Mouse (Mus musculus): ENCODE measurements at regions not wholly inside any gene's neighbourhood (a gene's known extent, or its start where the extent isn't known, plus 50 kb on each side); places are given as distances from the start of the nearest gene placed in this dataset.

DNA sequence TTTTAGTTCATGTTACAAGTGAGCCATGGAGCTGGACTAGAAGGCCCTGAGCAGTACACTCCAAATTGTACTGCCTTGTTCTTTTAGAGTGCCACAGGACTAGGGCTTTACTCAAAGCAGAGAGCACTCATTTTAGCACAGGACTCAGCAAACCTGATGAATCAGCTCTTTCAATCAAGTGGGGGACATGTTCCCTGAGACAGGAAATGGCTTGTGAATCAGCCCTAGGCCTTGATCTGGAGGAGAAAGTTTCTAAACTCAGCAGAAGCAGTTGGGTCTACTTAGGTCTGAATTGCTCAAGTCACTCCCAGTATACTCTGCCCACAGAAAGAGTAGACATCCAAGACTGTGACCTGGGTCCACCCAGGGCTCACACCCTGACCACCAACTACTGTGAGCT is 341.1 kb downstream of the Adra2a start:
- Histone ChIP-seq H3K27me3 (ENCODE audit: control insufficient read depth, insufficient read depth, low read length) (no peaks in the 10 kb centered on the region), H3K9me3 (ENCODE audit: control insufficient read depth, low read length) (no peaks in the 10 kb centered on the region), H3K4me2 (replicated peaks) (no peak overlapping the region), H3K4me1 (replicated peaks; ENCODE audit: control insufficient read depth, insufficient read depth, low read length) (no peaks in the 10 kb centered on the region), H3K27ac (no peak overlapping the region), H3K36me3 (replicated peaks; ENCODE audit: control insufficient read depth, insufficient read depth) (no peaks in the 10 kb centered on the region), H3K4me3 (replicated peaks; ENCODE audit: low read length) (no peak overlapping the region), H3K9ac (no peak overlapping the region)
- ATAC-seq (ENCODE audit: low FRiP score) (no peak), DNase-seq (ENCODE audit: low spot score) (no peak)

DNA sequence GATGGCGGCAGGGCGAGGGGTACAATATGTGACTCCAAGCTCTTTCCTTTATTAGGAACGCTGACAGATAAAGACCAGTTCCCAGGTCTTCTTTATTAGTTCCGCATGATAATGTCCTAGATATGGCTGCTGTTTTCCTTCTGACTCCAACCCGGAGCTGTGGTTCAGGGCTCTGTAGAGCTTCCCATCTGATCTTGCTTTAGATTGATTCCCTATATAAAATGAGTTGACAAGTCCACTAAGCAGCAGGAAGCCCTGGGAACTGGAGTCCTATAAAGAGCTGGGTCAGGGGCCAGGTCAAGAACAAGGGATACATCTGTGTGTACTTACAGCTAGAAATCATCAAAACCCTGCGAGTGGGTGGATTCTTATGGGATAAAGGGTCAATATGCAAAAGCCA is 347.5 kb downstream of the Adra2a start:
- ATAC-seq (ENCODE audit: low FRiP score) (no peak), DNase-seq (ENCODE audit: low spot score) (no peak)
- 59% methylated on average over 6 of the region's 6 CpGs for WGBS
- Histone ChIP-seq H3K27ac (no peak overlapping the region), H3K36me3 (replicated peaks; ENCODE audit: control insufficient read depth, insufficient read depth) (no peaks in the 10 kb centered on the region), H3K9me3 (ENCODE audit: control insufficient read depth, low read length) (no peaks in the 10 kb centered on the region), H3K4me3 (replicated peaks; ENCODE audit: low read length) (no peak overlapping the region), H3K4me2 (replicated peaks) (no peak overlapping the region), H3K27me3 (ENCODE audit: control insufficient read depth, insufficient read depth, low read length) (no peaks in the 10 kb centered on the region), H3K9ac (no peak overlapping the region), H3K4me1 (replicated peaks; ENCODE audit: control insufficient read depth, insufficient read depth, low read length) (no peaks in the 10 kb centered on the region)

DNA sequence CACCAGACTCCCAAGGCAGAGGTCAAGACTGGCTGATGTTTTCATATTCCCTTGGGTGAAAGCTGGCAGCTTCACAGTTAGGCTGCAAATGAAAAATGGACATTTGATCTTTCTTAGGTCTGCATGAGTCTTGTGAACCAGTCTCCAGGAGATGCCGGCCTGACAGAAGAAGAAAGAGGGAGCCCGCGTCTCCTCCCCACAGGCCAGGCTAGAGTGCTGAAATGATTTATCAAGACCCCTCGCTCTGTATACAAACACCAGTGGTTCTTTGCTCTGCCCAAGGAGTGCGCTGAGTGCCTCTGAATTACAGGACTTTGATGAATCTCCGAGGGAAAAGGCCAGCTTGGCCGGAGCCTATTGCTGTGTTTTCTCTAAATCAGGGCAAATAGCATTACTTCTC is 355.7 kb downstream of the Adra2a start:
- Histone ChIP-seq H3K9me3 (ENCODE audit: control insufficient read depth, low read length) (no peaks in the 10 kb centered on the region), H3K4me3 (replicated peaks; ENCODE audit: low read length) (no peak overlapping the region), H3K4me2 (replicated peaks) (no peak overlapping the region), H3K36me3 (replicated peaks; ENCODE audit: control insufficient read depth, insufficient read depth) (no peaks in the 10 kb centered on the region), H3K9ac (no peak overlapping the region), H3K4me1 (replicated peaks; ENCODE audit: control insufficient read depth, insufficient read depth, low read length) (no peaks in the 10 kb centered on the region), H3K27ac (no peak overlapping the region), H3K27me3 (ENCODE audit: control insufficient read depth, insufficient read depth, low read length) (no peaks in the 10 kb centered on the region)
- no peak for ATAC-seq (ENCODE audit: low FRiP score)
- WGBS, result 65% methylated on average over 7 of the region's 7 CpGs
- no peak for DNase-seq (ENCODE audit: low spot score)

DNA sequence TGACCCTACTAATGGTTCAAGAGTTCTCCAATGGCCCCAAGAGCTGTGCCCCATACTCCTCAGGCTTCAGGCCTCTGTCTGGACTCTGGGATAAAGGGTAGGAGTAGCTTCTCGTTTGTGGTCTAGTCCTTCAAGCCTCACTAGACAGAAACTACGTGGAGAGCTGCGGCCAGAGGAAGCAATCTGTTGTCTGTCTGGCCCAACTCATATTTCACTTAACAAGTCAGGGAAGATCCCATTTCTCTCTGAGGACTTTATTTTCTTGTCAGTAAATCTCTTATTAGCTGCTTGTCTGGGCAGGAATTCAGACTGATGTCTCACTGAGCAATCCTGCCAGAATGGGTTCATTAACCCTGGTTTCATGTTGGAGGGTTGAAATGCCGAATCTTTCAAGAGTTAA is 364.0 kb downstream of the Adra2a start:
- no peak for ATAC-seq (ENCODE audit: low FRiP score)

DNA sequence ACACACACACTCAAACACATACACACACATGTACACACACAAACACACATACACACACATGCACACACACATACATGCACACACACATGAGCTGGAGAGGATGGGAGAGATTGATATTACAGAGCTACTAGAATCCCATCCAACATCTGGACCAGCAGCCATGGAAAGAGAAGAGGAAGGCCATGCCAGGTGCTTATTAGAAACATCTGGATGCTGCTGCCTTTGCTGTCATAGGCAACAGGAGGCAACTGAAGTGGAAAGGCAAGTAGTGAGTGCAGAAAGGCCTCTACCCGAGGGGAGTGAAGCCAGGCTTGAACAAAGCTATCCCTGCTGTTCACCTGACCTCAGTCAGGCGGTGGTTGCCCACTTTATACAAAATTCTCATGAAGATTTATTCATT is 385.1 kb downstream of the Adra2a start:
- no peaks in the 10 kb centered on the region for H3K36me3 ChIP-seq (replicated peaks; ENCODE audit: control insufficient read depth, insufficient read depth)

More for the DNA sequence above, 364.0 kb downstream of the Adra2a start:
- H3K4me3 ChIP-seq (replicated peaks; ENCODE audit: low read length), result no peak overlapping the region
- H3K36me3 ChIP-seq (replicated peaks; ENCODE audit: control insufficient read depth, insufficient read depth), result no peaks in the 10 kb centered on the region
- H3K27me3 ChIP-seq (ENCODE audit: control insufficient read depth, insufficient read depth, low read length), result no peaks in the 10 kb centered on the region
- H3K4me2 ChIP-seq (replicated peaks), result no peak overlapping the region
- 86% methylated on average over 4 of the region's 4 CpGs for WGBS
- H3K9me3 ChIP-seq (ENCODE audit: control insufficient read depth, low read length), result no peaks in the 10 kb centered on the region
- no peaks in the 10 kb centered on the region for H3K4me1 ChIP-seq (replicated peaks; ENCODE audit: control insufficient read depth, insufficient read depth, low read length)
- H3K9ac ChIP-seq, result no peak overlapping the region
- no peak overlapping the region for H3K27ac ChIP-seq
- DNase-seq (ENCODE audit: low spot score), result no peak

DNA sequence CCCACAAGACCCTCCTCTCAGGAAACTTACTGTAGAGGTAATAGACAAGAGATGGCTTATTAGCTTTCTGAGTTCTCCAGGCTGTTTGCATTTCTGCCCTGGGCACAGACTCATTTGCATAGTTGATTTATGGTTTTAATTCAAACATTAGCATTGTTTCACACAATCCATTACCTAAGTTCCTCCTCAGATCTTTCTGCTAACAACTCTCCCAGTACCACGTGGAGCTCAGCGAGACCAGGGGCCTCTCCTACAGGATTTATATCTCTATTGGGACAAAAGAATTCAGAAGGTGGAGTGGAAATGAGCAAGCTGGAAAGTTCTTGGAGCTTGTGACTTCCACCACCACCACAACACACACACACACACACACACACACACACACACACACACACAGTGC is 396.8 kb downstream of the Adra2a start:
- WGBS, result 54% methylated on average over 2 of the region's 2 CpGs
- no peak for DNase-seq (ENCODE audit: low spot score)
- Histone ChIP-seq H3K9ac (no peak overlapping the region), H3K27ac (no peak overlapping the region), H3K9me3 (ENCODE audit: control insufficient read depth, low read length) (no peaks in the 10 kb centered on the region), H3K27me3 (ENCODE audit: control insufficient read depth, insufficient read depth, low read length) (no peaks in the 10 kb centered on the region), H3K4me3 (replicated peaks; ENCODE audit: low read length) (no peak overlapping the region), H3K4me2 (replicated peaks) (no peak overlapping the region), H3K4me1 (replicated peaks; ENCODE audit: control insufficient read depth, insufficient read depth, low read length) (peaks cover 5% of the 10 kb centered on the region), H3K36me3 (replicated peaks; ENCODE audit: control insufficient read depth, insufficient read depth) (no peaks in the 10 kb centered on the region)
- ATAC-seq (ENCODE audit: low FRiP score), result no peak

More for the DNA sequence above, 385.1 kb downstream of the Adra2a start:
- H3K4me3 ChIP-seq (replicated peaks; ENCODE audit: low read length), result no peak overlapping the region
- H3K4me2 ChIP-seq (replicated peaks), result no peak overlapping the region
- H3K9me3 ChIP-seq (ENCODE audit: control insufficient read depth, low read length), result peaks cover 11% of the 10 kb centered on the region; the same call in 1 of the 2 replicates
- no peak for DNase-seq (ENCODE audit: low spot score)
- no peak overlapping the region for H3K9ac ChIP-seq
- ATAC-seq (ENCODE audit: low FRiP score), result no peak
- 54% methylated on average over 2 of the region's 2 CpGs for WGBS
- H3K4me1 ChIP-seq (replicated peaks; ENCODE audit: control insufficient read depth, insufficient read depth, low read length), result no peaks in the 10 kb centered on the region
- H3K27me3 ChIP-seq (ENCODE audit: control insufficient read depth, insufficient read depth, low read length), result no peaks in the 10 kb centered on the region
- no peak overlapping the region for H3K27ac ChIP-seq

DNA sequence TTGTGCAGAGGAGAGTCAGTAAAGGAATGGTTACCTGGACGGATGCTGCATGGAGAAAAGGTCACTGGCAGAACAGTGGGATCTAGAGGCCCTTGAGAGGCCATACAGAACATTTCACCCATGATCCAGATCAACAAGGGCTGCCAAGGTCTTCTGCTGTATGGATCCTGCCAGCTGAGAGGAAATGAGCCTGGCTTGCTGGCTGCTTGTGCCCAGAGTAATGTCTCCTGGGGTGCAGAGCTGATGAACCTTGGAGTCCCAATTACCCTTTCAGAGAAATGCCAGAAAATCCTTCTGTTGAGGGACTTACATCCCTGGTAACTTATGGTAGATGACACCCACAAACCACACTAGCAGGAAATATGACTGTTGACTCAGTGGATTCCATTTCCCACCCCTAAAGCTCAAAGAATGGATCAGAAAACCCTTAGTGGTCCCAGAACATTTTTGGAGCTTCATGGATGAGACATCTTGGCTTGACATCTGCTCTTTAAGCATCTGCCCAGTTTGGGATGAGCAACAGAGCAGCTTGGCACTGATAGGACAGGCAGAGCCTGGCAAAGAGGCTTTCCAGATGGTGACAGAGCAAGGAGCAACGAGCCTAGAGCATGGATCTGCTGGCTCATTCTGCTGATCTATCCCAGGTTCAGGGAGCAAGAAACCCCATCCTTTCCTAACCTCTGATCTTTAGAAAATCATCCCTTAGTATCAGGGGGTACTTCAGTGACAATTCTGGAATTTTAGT is 416.6 kb downstream of the Adra2a start:
- no peak overlapping the region for H3K9ac ChIP-seq
- H3K27me3 ChIP-seq (ENCODE audit: control insufficient read depth, insufficient read depth, low read length), result no peaks in the 10 kb centered on the region
- 70% methylated on average over 2 of the region's 2 CpGs for WGBS
- no peak overlapping the region for H3K27ac ChIP-seq
- no peaks in the 10 kb centered on the region for H3K4me1 ChIP-seq (replicated peaks; ENCODE audit: control insufficient read depth, insufficient read depth, low read length)
- no peaks in the 10 kb centered on the region for H3K36me3 ChIP-seq (replicated peaks; ENCODE audit: control insufficient read depth, insufficient read depth)
- H3K9me3 ChIP-seq (ENCODE audit: control insufficient read depth, low read length), result no peaks in the 10 kb centered on the region
- H3K4me2 ChIP-seq (replicated peaks), result no peak overlapping the region
- no peak overlapping the region for H3K4me3 ChIP-seq (replicated peaks; ENCODE audit: low read length)
- ATAC-seq (ENCODE audit: low FRiP score) (no peak), DNase-seq (ENCODE audit: low spot score) (no peak)

DNA sequence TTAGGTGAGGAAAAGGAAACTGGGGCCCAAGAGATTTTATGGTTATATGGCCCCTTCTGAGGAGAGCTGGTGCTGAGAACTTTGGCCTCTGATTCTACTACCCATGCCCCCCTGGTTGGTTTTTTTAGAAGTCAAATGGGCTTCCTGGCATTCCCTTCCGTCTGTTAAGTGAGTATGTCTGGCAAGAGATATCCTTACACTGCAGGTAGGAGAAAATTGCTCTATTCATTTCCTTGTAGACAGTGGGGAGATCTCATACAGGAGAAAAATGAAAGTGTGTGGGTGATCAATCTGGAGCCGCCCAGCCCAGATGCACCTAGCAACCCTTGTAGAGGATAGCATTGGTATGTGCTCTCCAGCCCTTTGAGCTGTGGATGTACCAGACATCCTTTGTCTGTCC is 418.5 kb downstream of the Adra2a start:
- Histone ChIP-seq H3K27ac (no peak overlapping the region), H3K4me1 (replicated peaks; ENCODE audit: control insufficient read depth, insufficient read depth, low read length) (no peaks in the 10 kb centered on the region), H3K9ac (no peak overlapping the region), H3K9me3 (ENCODE audit: control insufficient read depth, low read length) (no peaks in the 10 kb centered on the region), H3K4me2 (replicated peaks) (no peak overlapping the region), H3K36me3 (replicated peaks; ENCODE audit: control insufficient read depth, insufficient read depth) (no peaks in the 10 kb centered on the region), H3K4me3 (replicated peaks; ENCODE audit: low read length) (no peak overlapping the region), H3K27me3 (ENCODE audit: control insufficient read depth, insufficient read depth, low read length) (no peaks in the 10 kb centered on the region)
- ATAC-seq (ENCODE audit: low FRiP score) (no peak), DNase-seq (ENCODE audit: low spot score) (no peak)
- 88% methylated on average over 2 of the region's 2 CpGs for WGBS

DNA sequence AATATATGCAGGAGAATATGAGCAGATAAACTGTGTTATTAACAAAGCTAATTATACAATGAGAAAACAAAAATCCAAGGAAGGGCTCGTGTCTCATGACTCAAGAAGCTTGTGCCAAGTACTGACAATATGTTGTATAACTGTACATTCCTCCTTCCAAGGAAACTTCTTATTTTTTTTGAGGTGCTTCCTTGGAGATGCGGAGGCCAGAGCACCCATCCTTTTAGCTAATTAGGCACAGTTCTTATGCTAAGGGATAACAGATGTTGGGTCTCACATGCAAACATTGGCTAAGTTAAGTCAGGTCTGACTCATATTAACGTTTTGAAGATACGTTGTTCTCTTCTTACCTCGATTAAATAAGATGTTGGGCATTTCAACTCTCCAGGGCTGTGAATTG is 426.1 kb downstream of the Adra2a start:
- Histone ChIP-seq H3K9me3 (ENCODE audit: control insufficient read depth, low read length) (no peaks in the 10 kb centered on the region), H3K27ac (no peak overlapping the region), H3K9ac (no peak overlapping the region), H3K4me3 (replicated peaks; ENCODE audit: low read length) (no peak overlapping the region), H3K27me3 (ENCODE audit: control insufficient read depth, insufficient read depth, low read length) (no peaks in the 10 kb centered on the region), H3K36me3 (replicated peaks; ENCODE audit: control insufficient read depth, insufficient read depth) (no peaks in the 10 kb centered on the region), H3K4me1 (replicated peaks; ENCODE audit: control insufficient read depth, insufficient read depth, low read length) (no peaks in the 10 kb centered on the region), H3K4me2 (replicated peaks) (no peak overlapping the region)
- no peak for ATAC-seq (ENCODE audit: low FRiP score)
- DNase-seq (ENCODE audit: low spot score), result no peak
- WGBS, result 87% methylated on average over 5 of the region's 5 CpGs

DNA sequence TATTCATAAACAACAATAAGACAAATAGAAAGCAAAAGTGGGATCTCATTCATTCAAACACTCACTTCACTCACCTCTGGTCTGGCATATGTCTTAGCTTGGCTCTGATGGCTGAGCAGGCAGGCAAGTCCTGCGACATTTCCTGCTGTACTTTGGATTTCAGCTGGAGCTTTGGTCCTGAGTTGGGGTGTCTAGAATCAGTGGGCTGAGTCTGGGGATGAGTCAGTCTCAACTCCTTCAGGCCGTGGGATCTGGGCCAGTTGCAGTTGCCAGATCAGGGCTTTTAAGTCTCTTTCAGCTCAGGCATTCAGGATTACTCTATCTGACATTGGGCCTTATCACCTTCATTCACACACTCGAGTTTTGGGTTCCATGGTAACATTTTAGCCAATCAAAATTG is 454.1 kb downstream of the Adra2a start:
- DNase-seq (ENCODE audit: low spot score), result no peak
- H3K4me1 ChIP-seq (replicated peaks; ENCODE audit: control insufficient read depth, insufficient read depth, low read length), result no peaks in the 10 kb centered on the region
- WGBS, result 73% methylated on average over 3 of the region's 3 CpGs
- H3K27me3 ChIP-seq (ENCODE audit: control insufficient read depth, insufficient read depth, low read length), result no peaks in the 10 kb centered on the region
- H3K9ac ChIP-seq, result no peak overlapping the region
- H3K9me3 ChIP-seq (ENCODE audit: control insufficient read depth, low read length), result no peaks in the 10 kb centered on the region
- ATAC-seq (ENCODE audit: low FRiP score), result no peak
- no peaks in the 10 kb centered on the region for H3K36me3 ChIP-seq (replicated peaks; ENCODE audit: control insufficient read depth, insufficient read depth)
- no peak overlapping the region for H3K4me3 ChIP-seq (replicated peaks; ENCODE audit: low read length)
- H3K4me2 ChIP-seq (replicated peaks), result no peak overlapping the region
- no peak overlapping the region for H3K27ac ChIP-seq

Measured in hindbrain, embryonic 14.5 days (tissue).